Mouse (Mus musculus) cerebellum, postnatal 25 days (tissue): Measurements from ENCODE around the gene Itfg1.

Experiments
- DNase-seq, 2 experiments: peaks; one replicate each; pipeline ENCODE4 v3.0.0; 2021; ENCODE audit warnings: mixed read lengths in 2 of 2

Gene Itfg1

DNA sequence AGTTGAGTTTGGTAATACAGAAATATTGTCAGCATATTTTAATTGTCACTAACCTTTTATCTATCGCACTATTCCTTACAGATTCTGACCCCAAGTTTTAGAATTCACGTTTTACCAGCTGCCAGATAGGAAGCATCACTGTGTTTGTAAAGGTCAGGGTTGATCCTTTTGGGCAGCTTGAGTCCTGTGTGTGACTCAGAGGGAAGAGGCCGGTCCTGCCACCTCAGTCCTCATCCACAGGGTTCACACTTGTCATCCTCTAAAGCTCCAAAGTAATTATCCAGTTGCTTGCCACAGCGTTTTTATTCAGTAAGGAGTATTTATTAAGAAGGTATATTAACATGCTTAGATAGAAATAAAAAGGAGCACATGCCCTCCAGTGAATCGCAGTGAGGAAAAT lies 123.5 kb downstream of the Itfg1 start:
- no peak for DNase-seq

- DNase-seq, result no peak
Measured at GRCm38 (mm10) chr8:85716696-85717095, 124.0 kb downstream of the Itfg1 start.

- no peak for DNase-seq
Measured at GRCm38 (mm10) chr8:85706988-85707387, 133.7 kb downstream of the Itfg1 start.

DNA sequence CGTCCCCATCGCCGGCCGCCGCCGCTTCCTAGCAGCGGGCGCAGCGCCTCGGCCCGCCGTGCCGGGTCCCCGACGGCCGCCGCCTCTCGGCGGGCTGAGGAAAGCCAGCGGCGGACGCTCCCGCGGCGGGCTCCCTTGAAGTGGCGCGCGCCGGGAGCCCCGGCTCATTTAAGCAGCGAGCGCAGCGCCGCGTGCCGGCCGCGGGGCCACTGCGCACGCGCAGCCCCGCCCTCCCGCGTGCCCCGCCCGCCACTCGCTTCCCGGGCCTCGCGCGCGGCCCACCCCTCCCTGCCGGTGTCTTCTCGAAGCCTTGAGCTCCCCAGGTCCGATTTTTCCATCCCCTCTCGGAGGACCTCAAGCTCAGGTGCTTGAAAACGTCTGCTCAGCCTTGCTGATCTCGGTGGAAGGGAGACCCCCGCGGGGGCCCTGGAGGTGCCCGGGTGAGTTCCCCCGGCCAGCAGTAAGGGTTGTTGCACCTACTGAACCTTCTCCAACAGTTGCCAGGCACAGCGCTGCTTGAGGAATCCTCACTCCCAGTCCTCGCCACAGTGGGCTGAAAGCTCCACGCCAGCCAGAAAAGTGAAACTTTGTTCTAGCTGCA lies 139.9 kb downstream of the Itfg1 start, which contains the start of gene Neto2:
Gene Neto2 (minus strand): TSS at position 174 of the 601 bp plus-strand sequence.
- DNase-seq, result peak; percentile 91 to 94

- DNase-seq, result peak; percentile 86 to 90
Measured at GRCm38 (mm10) chr8:85700101-85700750, 140.5 kb downstream of the Itfg1 start.

DNA sequence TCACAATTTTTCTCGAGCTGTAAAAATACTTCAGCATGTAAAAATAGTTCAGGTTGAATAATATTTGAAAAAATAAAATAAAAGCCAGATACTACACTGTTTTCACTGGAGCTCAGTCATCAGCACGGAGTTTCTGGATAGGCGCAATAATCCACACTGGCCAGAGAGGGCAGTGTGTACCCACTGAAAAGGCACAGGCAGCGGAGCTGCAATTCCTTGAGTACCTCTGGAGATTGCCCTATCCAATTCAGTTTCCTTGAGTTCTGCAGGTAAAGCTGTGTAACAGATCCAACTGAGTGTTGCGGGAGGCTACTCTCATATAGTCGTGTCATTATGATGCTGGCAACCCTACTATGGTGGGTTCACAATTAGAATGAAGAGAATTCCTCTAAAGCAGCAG lies 141.7 kb downstream of the Itfg1 start:
- DNase-seq, result peak; percentile 82 to 85
